Mouse (Mus musculus): ENCODE results near the gene Nr3c2. TPM values are rescaled to one million over a fixed set of nuclear protein-coding genes. Genes with fewer than 3 reads are reported as not detected.

The Nr3c2 gene
- polyA plus RNA-seq, 1 experiment from 2014 or later = 3.0 TPM

DNA sequence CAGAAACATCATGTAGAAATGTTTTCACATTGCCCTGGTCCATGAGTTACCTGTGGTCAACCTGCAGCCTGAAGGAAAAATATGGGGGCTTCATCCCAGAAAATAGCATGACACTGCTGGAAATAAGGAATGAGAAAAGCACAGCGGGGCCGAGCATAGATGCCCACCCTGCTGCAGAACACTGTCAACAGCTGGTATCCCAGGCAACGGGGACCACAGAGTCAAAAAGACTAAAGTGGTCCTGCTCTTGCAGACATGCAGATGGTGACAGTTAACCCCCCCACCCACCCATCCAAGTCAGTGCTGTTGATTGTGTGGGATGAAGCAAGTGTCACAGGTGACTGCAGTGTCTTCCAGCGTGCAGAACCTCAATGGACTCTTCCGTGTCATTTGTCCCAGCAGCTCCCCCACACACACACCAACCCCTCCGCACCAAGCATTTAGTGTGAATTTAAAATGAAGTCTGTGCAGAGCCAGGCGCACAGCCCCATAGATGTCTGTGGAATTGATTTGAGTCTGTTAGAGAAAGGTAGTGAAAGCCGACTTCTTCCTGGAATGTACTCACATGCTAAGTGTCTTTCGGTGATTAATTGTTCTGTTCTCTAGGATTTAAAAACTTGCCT is 287.8 kb downstream of the Nr3c2 start:
- H3K9me3 ChIP-seq = no peaks in the 10 kb centered on the region
- H3K36me3 ChIP-seq = no peaks in the 10 kb centered on the region
- WGBS = 83% methylated on average over 9 of the region's 9 CpGs
- H3K4me3 ChIP-seq = no peak overlapping the region
- H3K4me2 ChIP-seq = no peak overlapping the region
- no peak overlapping the region for H3K9ac ChIP-seq
- no peak for ATAC-seq (ENCODE audit: borderline replicate concordance, extremely low read depth, low FRiP score, low TSS enrichment)
- H3K27me3 ChIP-seq = no peaks in the 10 kb centered on the region
- no peak overlapping the region for H3K27ac ChIP-seq
- H3K4me1 ChIP-seq = no peaks in the 10 kb centered on the region

DNA sequence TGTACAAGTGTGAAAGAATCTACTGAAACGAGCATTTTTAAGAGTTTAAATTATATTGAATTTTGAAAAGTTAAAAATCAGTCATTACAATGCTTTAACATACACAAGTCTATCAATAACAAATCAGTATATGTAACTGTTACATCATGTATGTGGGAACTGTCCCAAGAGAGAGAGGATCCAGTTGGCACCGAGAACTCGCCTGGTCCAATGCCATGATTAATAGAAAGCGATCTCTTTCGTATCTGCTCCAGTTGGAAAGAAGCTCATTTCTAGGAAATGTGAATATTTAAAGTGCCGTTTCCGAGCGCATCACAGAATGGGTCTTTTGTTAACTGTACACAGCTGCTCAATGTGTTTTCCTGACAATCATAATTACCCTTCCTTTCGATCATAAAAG is 288.5 kb downstream of the Nr3c2 start:
- no peak overlapping the region for H3K9ac ChIP-seq
- no peak for ATAC-seq (ENCODE audit: borderline replicate concordance, extremely low read depth, low FRiP score, low TSS enrichment)

DNA sequence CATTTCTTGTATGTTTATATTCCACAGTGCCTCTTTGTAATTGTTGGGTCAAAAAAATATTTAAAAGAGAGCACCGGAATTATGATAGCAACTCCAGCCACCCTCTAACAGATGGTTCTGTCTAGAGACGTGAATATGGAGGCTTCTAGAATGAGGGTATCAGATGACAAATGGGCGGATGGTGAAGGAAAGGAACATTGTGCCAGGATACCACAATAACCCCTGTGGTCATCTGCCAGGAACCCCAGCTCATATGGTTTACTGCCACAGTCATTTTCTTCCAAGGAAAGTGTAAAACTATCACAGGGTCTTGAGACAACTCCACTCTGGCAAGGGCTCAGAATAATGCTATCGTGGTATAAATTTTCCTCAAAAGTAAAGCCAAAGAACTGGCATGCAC is 289.1 kb downstream of the Nr3c2 start:
- 40% methylated on average over 4 of the region's 4 CpGs for WGBS

More for the DNA sequence above, 288.5 kb downstream of the Nr3c2 start:
- no peak overlapping the region for H3K4me2 ChIP-seq
- H3K4me1 ChIP-seq = no peaks in the 10 kb centered on the region
- H3K36me3 ChIP-seq = no peaks in the 10 kb centered on the region
- 53% methylated on average over 9 of the region's 9 CpGs for WGBS
- H3K4me3 ChIP-seq = no peak overlapping the region
- no peaks in the 10 kb centered on the region for H3K9me3 ChIP-seq
- no peak overlapping the region for H3K27ac ChIP-seq
- H3K27me3 ChIP-seq = no peaks in the 10 kb centered on the region

DNA sequence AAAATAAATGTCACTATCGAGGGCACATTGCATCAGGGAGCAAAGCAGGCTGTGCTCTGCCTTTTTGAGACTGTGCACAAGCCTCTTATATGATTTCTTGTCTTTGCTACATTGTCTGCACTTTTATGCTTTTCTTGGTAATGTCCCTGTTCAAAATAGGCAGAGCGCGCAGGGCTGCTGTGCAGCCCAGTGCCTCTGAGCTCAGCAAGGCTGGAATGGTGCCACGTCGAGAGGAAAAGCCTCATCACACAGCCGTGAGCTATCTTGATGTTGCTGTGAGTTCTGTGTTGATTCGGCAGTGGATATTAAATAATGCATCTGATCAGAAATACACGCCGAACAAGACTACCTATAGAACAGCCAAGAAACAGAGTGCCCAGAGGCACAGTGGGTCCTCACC is 290.1 kb downstream of the Nr3c2 start:
- H3K27me3 ChIP-seq = no peaks in the 10 kb centered on the region
- no peak overlapping the region for H3K4me3 ChIP-seq
- no peak for ATAC-seq (ENCODE audit: borderline replicate concordance, extremely low read depth, low FRiP score, low TSS enrichment)
- no peak overlapping the region for H3K4me2 ChIP-seq
- H3K4me1 ChIP-seq = no peaks in the 10 kb centered on the region
- no peaks in the 10 kb centered on the region for H3K36me3 ChIP-seq
- H3K9ac ChIP-seq = no peak overlapping the region
- H3K9me3 ChIP-seq = no peaks in the 10 kb centered on the region
- H3K27ac ChIP-seq = no peak overlapping the region
- WGBS = 61% methylated on average over 9 of the region's 9 CpGs

More for the DNA sequence above, 289.1 kb downstream of the Nr3c2 start:
- Histone ChIP-seq H3K4me2 (no peak overlapping the region), H3K9me3 (no peaks in the 10 kb centered on the region), H3K4me3 (no peak overlapping the region), H3K27ac (no peak overlapping the region), H3K36me3 (no peaks in the 10 kb centered on the region), H3K9ac (no peak overlapping the region), H3K27me3 (no peaks in the 10 kb centered on the region), H3K4me1 (no peaks in the 10 kb centered on the region)
- no peak for ATAC-seq (ENCODE audit: borderline replicate concordance, extremely low read depth, low FRiP score, low TSS enrichment)

DNA sequence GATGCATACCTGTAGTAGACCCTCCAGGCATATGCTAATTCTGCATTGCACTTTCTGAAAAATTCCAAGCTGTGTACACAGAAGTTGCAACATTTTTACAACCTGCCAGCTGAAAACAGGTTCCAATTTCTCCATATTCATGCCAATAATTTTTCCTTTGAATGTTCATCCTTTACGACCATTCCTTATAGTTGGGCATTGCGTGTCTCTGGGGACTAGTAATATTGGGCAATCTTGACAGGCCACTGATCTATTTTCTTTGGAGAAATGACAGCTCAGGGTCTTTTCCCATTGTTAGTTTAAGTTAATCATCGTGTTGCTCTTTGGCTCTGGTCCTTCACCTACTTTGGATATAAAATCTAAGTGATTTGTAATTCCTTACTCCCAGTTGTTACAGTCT is 291.2 kb downstream of the Nr3c2 start:
- no peaks in the 10 kb centered on the region for H3K4me1 ChIP-seq
- 80% methylated on average over 3 of the region's 3 CpGs for WGBS
- no peaks in the 10 kb centered on the region for H3K27me3 ChIP-seq
- H3K27ac ChIP-seq = no peak overlapping the region
- H3K36me3 ChIP-seq = no peaks in the 10 kb centered on the region
- H3K9ac ChIP-seq = no peak overlapping the region
- no peaks in the 10 kb centered on the region for H3K9me3 ChIP-seq
- H3K4me2 ChIP-seq = no peak overlapping the region
- no peak overlapping the region for H3K4me3 ChIP-seq
- ATAC-seq (ENCODE audit: borderline replicate concordance, extremely low read depth, low FRiP score, low TSS enrichment) = no peak

DNA sequence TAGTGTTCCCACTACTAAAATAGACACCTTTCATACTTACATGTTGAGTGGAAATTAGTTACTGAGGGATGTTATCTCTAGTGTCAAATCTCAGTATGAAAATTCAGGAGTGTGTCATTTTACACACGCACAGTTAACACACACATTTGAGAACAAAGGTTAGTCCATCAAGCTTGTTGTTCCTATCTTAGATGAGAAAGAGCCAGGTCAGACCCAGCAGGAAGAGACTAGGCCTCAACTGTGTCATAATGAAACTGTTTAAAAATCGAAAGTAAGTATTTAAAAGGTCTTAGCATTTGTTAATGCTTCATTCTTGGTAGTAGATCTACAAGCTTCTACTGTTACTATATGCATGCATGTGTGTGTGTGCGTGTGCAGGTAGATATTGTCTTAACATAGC is 310.1 kb downstream of the Nr3c2 start:
- no peak overlapping the region for H3K4me3 ChIP-seq
- peaks cover 8% of the 10 kb centered on the region for H3K4me1 ChIP-seq
- WGBS = 85% methylated on average over 3 of the region's 3 CpGs
- no peak for ATAC-seq (ENCODE audit: borderline replicate concordance, extremely low read depth, low FRiP score, low TSS enrichment)
- no peak overlapping the region for H3K4me2 ChIP-seq
- H3K27me3 ChIP-seq = no peaks in the 10 kb centered on the region
- H3K9me3 ChIP-seq = no peaks in the 10 kb centered on the region
- H3K36me3 ChIP-seq = no peaks in the 10 kb centered on the region
- no peak overlapping the region for H3K9ac ChIP-seq
- H3K27ac ChIP-seq = no peak overlapping the region

DNA sequence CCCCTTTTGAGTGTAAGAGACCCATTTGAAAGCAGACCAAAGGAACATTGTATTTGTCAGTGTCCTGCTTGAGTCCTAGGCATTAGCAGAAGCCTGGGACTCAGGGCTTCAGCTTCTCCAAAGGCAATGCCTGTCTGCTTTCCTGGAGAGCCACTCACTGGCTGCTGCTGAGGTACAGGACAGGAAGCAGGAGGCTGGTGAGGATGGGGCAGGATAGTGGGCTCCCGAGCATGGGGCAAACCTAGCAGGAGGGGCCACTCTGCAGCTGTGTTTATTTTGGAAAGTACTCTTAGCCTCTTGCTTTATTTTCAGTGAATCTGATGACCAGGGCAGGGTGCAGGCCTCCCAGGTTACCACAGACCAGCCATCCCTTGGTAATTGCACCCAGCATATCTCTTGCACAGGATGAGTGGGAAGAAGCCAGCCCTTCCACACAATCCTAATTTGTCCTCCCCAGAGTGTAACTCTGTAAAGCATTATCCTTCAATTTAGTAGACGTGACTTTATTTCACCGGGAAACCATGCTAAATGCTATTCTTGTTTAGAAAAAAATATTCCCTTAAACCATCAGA is 314.7 kb downstream of the Nr3c2 start:
- no peaks in the 10 kb centered on the region for H3K9me3 ChIP-seq
- 34% methylated on average over 3 of the region's 3 CpGs for WGBS
- H3K4me1 ChIP-seq = peaks cover 19% of the 10 kb centered on the region
- no peaks in the 10 kb centered on the region for H3K27me3 ChIP-seq
- H3K9ac ChIP-seq = no peak overlapping the region
- no peaks in the 10 kb centered on the region for H3K36me3 ChIP-seq
- no peak overlapping the region for H3K4me3 ChIP-seq
- peak overlapping the region; percentile 55 for H3K27ac ChIP-seq
- no peak for ATAC-seq (ENCODE audit: borderline replicate concordance, extremely low read depth, low FRiP score, low TSS enrichment)
- peak overlapping the region; percentile 41 for H3K4me2 ChIP-seq

DNA sequence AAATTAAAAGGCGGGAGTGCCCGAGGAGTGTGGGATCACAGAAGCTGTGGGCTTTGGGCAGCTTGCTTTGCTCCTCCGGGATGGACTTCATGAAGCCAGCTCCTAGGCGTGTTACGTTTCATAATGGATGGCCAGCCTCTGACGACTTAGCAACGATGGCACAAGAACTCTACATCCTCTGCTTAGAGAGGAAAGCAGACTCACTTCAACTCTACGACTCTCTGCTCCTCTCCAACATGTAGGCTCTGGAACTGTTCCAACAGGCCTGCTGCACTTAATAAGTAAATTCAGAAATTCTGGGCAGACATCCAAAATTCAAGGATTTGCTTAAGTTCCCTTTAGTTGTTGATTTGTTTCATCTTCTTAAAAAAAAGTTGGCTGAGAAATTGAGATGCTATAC is 315.4 kb downstream of the Nr3c2 start:
- peaks cover 19% of the 10 kb centered on the region for H3K4me1 ChIP-seq
- no peaks in the 10 kb centered on the region for H3K36me3 ChIP-seq
- H3K4me2 ChIP-seq = peak overlapping the region; percentile 41
- 20% methylated on average over 8 of the region's 8 CpGs for WGBS
- H3K9me3 ChIP-seq = no peaks in the 10 kb centered on the region
- peak; percentile 80; the same call in 1 of the 2 replicates for ATAC-seq (ENCODE audit: borderline replicate concordance, extremely low read depth, low FRiP score, low TSS enrichment)
- peak overlapping the region; percentile 1; the same call in 1 of the 2 replicates for H3K4me3 ChIP-seq
- no peaks in the 10 kb centered on the region for H3K27me3 ChIP-seq
- H3K9ac ChIP-seq = no peak overlapping the region
- peak overlapping the region; percentile 55 for H3K27ac ChIP-seq

DNA sequence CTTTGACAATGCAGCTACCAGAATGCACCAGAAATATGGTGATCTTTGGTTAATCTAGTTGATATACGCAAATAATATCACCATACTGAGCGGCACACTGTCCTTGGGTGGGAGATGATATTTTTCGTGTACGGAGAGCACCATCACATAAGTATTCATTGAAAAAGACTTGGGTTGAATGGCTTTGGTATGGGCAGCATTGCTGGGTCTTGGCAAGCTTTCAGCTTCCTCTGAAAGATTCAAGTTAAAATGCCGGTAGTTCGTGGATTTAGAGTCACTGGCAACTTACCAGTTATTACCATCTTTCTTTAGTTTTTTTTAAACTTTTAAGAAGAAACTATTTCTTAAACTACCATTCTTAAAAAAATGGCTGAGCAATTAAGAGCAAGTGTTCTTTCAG is 315.9 kb downstream of the Nr3c2 start:
- H3K36me3 ChIP-seq = no peaks in the 10 kb centered on the region
- no peak overlapping the region for H3K9ac ChIP-seq
- peak overlapping the region; percentile 42; the same call in 1 of the 2 replicates for H3K27ac ChIP-seq
- no peaks in the 10 kb centered on the region for H3K9me3 ChIP-seq
- no peak overlapping the region for H3K4me3 ChIP-seq
- WGBS = 32% methylated on average over 6 of the region's 6 CpGs
- ATAC-seq (ENCODE audit: borderline replicate concordance, extremely low read depth, low FRiP score, low TSS enrichment) = peak; percentile 43; the same call in 1 of the 2 replicates
- peaks cover 19% of the 10 kb centered on the region for H3K4me1 ChIP-seq
- no peak overlapping the region for H3K4me2 ChIP-seq
- no peaks in the 10 kb centered on the region for H3K27me3 ChIP-seq

DNA sequence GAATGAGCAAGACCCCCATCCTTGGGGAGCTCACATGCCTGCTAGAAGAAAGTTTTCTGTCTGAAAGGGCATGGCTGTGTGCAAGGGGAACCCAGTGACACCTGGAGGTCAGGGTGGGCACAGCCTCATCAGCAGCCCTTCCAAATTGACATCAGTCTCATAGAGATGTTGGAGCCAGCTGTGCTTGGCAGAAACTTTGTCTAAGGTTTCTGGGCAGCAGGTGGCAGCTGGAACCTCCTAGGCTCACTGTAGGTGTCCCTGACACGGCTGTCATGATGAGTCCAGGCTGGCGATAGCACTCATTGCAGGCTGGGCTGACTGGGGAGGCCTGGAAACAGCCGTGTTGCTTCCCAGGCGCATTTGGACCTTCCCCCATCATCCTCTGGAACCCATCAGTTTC is 323.9 kb downstream of the Nr3c2 start:
- Histone ChIP-seq H3K4me1 (peaks cover 22% of the 10 kb centered on the region), H3K27ac (no peak overlapping the region), H3K27me3 (no peaks in the 10 kb centered on the region), H3K36me3 (no peaks in the 10 kb centered on the region), H3K9ac (no peak overlapping the region), H3K9me3 (no peaks in the 10 kb centered on the region), H3K4me2 (no peak overlapping the region), H3K4me3 (no peak overlapping the region)
- no peak for ATAC-seq (ENCODE audit: borderline replicate concordance, extremely low read depth, low FRiP score, low TSS enrichment)
- 42% methylated on average over 4 of the region's 4 CpGs for WGBS

DNA sequence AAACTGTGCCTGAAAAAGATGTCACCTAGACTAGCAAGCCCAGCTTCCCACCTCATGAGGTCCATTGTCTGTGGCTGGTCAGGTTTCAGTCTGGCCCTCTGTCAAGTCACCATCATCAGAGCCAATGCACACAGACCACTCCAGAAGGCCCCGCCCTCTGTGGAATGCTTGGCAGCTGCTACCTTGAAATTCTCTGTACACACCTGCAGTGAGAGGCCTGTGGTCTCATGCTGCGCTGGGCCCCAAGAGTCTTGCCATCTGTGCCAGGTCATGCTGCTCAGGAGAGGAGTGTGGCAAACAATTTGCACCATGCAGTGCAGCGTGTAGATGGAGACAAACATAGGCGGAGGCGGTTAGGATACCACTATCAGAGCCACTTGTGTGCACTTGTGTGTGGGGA is 328.5 kb downstream of the Nr3c2 start:
- peak; percentile 84 for ATAC-seq (ENCODE audit: borderline replicate concordance, extremely low read depth, low FRiP score, low TSS enrichment)
- H3K27me3 ChIP-seq = no peaks in the 10 kb centered on the region
- no peak overlapping the region for H3K4me3 ChIP-seq
- H3K4me1 ChIP-seq = peaks cover 29% of the 10 kb centered on the region
- H3K9me3 ChIP-seq = no peaks in the 10 kb centered on the region
- peak overlapping the region; percentile 62 for H3K27ac ChIP-seq
- WGBS = 70% methylated on average over 5 of the region's 5 CpGs
- no peak overlapping the region for H3K9ac ChIP-seq
- no peaks in the 10 kb centered on the region for H3K36me3 ChIP-seq
- no peak overlapping the region for H3K4me2 ChIP-seq

DNA sequence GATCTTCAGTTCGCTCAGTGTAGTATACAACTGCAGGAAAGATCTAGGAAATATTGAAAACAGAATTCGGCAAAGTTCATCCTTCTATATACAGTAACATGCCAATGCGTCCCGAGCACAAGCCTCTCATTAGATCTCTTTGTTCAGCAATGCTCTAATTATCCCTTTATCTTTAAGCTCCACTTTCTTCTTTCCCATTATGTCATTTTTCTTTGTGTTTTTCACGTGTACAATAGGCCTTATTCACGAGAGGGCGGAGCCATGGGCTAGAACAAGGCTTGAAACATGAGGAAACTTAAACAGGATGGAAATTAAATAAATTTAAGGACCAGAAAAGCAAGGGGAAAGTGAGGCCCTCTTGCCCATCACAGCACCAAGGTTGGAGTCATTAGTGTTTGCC is 329.4 kb downstream of the Nr3c2 start:
- 75% methylated on average over 7 of the region's 7 CpGs for WGBS
- Histone ChIP-seq H3K9me3 (no peaks in the 10 kb centered on the region), H3K4me3 (no peak overlapping the region), H3K36me3 (no peaks in the 10 kb centered on the region), H3K4me2 (no peak overlapping the region), H3K4me1 (peaks cover 26% of the 10 kb centered on the region), H3K27me3 (no peaks in the 10 kb centered on the region), H3K27ac (peak overlapping the region; percentile 50; the same call in 1 of the 2 replicates), H3K9ac (no peak overlapping the region)
- no peak for ATAC-seq (ENCODE audit: borderline replicate concordance, extremely low read depth, low FRiP score, low TSS enrichment)

Data from lung, embryonic 15.5 days (tissue).